Mouse (Mus musculus) heart, adult 2 months (tissue): Measurements from ENCODE around the gene Crybg1.

ENCODE experiments used
- CTCF ChIP-seq: fragments of 200-600 bp; IDR thresholded peaks from 2 replicates; pipeline ENCODE4 v1.8.1; 2022; ENCODE audit warnings: antibody characterized with exemption, mild to moderate bottlenecking, moderate library complexity
- EP300 ChIP-seq: fragments of 200-500 bp; IDR thresholded peaks from 2 replicates; pipeline ENCODE4 v1.6.1; 2011; ENCODE audit warnings: low read depth, low read length, control low read depth; ENCODE audit not compliant: insufficient read depth
- POLR2A ChIP-seq: fragments of 200-500 bp; IDR thresholded peaks from 2 replicates; pipeline ENCODE4 v1.6.1; 2011; ENCODE audit warnings: mild to moderate bottlenecking, low read depth, low read length, control low read depth; ENCODE audit not compliant: insufficient read depth

- no peak for TF ChIP-seq CTCF
- no peak for TF ChIP-seq POLR2A
- no peak for TF ChIP-seq EP300
Observed at GRCm38 (mm10) chr10:43964943-43965342, 183.7 kb downstream of the Crybg1 start.
